Mouse (Mus musculus) adrenal gland, adult 10 weeks (tissue): Measurements from ENCODE around the gene Mup20. TPM values are rescaled to one million over a fixed set of nuclear protein-coding genes. Genes with fewer than 3 reads are reported as not detected.

Source experiments
- polyA plus RNA-seq: library from polyadenylated mRNA; stranded (reverse); fragments of 350-450 nt; fragmentation: Illumina TruSeq; extraction: RNeasy Lipid Tissue Mini Kit (QIAGEN cat#74804); gene quantifications from one replicate; pipeline ENCODE4 v1.2.3, GENCODE M21; 2014; ENCODE audit warnings: low read depth, low replicate concordance

The Mup20 gene
- not detected for polyA plus RNA-seq

DNA sequence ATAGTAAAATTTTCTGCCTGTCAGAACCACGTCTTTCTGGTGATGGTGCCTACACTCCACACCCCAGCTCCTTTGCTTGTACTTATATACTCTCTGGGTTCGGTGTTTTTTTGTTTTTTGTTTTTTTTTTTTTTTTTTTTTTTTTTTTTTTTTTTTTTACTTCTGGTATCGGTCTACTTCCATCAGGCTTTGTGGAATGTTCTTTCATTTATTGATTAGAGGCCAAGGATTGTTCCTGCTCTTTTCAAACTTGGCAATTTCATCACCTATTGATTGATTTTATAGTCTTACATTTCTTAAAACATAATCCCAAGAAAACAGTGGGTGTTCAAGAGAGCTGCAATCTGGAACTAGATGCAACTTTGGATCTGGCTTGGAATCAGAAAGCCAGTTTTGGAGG, at the start of gene Mup20:
TSS of gene Mup20 (minus strand) at position 101 of the 400 bp plus-strand sequence.

DNA sequence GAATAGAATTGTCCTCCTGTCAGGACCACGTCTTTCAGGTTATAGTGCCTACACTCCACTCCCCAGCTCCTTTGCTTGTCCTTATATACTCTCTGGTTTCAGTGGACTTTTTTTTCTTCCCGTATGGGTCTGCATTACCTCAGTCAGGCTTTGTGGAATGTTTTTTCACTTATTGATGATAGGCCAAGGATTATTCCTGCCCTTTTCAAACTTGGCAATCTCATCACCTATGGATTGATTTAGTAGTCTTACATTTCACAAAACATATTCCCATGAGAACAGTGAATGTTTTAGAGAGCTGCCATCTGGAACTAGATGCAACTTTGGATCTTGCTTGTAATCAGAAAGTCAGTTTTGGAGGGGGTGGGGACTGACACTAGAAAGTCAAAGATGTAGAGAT, 33.3 kb upstream of the Mup20 start, which contains the start of gene Mup3:
TSS of gene Mup3 (minus strand) at position 102 of the 400 bp plus-strand sequence.

Other genes with a start within 250 kb of the Mup20 start
- gene Mup5, start 218.9 kb downstream of the Mup20 start, polyA plus RNA-seq = not detected
- 3.6 TPM for gene Mup3, start 33.2 kb upstream of the Mup20 start, polyA plus RNA-seq
- not detected for gene Mup21, start 96.7 kb upstream of the Mup20 start, polyA plus RNA-seq
- 17.8 TPM for gene Zfp37, start 176.9 kb upstream of the Mup20 start, polyA plus RNA-seq
- 26.8 TPM for gene Slc31a2, start 208.4 kb upstream of the Mup20 start, polyA plus RNA-seq